Mouse (Mus musculus): ENCODE results near the gene Ppp1r11. TPM values are rescaled to one million over a fixed set of nuclear protein-coding genes. Genes with fewer than 3 reads are reported as not detected.
A peak's percentile ranks its signal among the peaks of the same experiment; 100 is the strongest.

Gene Ppp1r11
- total RNA-seq, 2 experiments from 2014 or later, result 132 to 138 TPM

DNA sequence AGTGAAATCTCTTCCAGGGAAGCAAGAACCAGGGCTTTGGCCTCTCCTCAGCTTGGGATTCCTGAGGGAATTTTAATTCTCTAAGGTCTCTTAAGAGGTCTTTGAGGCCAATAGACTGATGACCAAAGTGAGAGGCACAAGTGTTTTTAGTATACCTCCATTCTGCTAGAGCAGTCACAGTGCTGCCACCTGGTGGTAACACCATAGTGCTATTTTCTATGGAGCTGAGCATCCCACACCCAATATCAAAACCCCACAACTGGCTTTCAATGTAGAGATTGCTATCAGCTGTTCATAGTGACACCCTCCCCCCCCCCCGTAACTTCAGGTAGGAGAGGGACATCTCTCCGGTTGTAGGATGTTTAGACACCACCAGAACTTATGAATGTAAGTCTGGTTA, 37.4 kb downstream of the Ppp1r11 start:
- peak; percentile 42 to 70 for DNase-seq

DNA sequence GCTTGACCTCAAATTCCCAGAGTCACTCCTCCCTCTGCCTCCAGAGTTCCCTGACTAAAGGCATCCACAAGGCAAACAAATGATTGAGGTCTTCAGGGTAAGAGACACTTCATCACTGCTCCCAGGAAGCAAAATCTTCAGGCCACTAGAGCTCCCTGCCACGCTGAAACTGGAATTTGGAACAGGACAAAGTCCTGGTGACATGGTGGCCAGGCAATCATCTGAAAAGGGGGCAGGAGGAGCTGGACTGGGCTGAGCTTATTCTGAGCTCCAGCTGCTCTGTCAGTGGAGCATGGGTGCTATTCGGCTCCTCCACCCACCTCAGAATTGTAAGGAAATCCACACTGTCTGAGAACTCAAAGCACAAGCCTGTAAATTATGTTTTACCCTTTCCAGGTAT, 39.5 kb downstream of the Ppp1r11 start:
- DNase-seq, result no peak

DNA sequence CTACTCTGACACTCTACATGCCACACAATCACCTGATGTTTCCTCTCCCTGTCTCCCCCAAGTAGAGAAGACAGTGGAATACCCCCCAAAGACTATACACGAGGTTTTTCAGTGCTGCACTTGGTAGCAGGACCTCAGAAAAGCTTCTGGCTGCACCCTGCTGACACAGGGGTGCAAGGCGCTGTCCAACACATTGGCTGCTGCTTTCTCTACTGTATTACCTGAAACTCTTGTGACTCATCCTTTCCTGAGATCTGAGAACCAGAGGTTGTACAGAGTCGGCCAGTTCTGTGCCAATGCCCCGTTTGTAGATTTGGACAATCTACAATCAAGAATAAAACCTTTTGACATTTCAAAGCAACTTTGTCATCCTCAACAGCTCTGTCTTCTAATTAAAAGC, 41.7 kb downstream of the Ppp1r11 start:
- no peak for DNase-seq

DNA sequence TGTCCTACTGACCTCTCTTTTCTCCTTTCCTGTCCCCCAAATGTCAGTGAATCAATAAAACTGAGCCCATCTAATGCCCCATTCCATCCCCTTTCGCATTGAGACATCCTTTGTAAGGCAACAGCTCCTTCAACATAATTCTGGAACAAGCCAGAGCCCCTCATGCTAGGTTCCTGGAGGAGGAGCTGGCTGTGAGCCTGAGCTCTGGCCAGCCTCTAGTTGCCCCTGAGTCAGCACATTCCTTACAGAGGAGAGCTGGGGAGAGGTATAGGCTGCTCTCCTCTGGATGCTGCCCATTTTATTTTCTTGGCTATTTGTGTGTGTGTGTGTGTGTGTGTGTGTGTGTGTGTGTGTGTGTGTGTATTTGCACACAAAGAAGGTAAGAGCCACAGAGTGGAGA, 43.3 kb downstream of the Ppp1r11 start:
- no peak for DNase-seq

DNA sequence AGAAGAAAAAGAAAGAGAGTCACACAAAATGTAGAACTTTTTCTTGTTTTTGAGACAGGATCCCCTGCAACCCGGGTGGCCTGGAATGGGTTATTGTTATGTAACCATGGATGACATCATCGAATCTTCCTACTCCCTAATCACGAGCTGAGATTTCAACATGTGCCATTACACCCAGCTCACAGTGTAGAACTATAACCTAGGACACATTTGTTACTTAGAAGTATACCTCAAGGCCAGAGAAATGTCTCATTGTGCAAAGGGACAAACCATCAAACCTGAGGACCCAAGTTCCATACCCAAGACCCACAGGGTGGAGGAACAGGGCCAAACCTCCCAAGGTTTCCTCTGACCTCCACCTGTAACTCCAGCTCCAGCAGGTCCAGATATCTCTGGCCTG, 47.9 kb downstream of the Ppp1r11 start:
- DNase-seq, result no peak

DNA sequence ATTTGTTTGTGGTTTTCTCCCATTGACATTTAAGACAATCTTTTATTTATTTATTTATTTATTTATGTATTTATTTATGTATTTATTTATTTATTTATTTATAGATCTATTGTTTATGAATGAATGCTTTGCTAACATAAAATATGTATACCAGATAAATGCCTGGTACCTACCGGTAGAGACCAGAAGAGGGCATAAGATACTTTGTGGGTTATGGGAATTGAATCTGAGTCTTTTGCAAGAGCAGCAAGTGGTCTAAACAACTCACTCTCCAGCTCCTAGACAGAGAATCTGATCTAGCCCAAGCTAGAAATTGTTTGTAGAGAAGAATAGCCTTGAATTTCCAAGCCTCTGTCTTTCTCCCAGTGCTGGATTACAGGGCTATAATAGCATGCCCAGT, 50.9 kb downstream of the Ppp1r11 start:
- no peak for DNase-seq

DNA sequence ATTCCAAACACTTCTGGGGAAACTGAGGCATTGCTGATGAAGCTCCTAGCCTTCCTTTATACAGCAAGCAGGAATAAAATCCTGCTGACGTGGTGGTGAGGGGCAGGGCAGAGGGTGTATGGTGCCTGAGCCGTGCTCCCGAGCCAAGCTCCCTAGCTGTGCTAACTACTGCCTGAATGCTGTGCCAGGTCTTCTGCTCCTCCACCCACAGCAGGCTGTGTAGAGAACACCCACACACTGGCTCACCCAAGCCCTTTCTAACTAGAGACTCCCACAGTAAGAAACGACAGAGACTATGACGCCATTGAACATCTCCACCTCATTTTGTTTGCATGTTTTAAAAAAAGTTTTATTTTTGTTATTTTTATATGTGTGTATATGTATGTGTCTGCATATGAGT, 51.5 kb downstream of the Ppp1r11 start:
- peak; percentile 45 to 47 for DNase-seq

DNA sequence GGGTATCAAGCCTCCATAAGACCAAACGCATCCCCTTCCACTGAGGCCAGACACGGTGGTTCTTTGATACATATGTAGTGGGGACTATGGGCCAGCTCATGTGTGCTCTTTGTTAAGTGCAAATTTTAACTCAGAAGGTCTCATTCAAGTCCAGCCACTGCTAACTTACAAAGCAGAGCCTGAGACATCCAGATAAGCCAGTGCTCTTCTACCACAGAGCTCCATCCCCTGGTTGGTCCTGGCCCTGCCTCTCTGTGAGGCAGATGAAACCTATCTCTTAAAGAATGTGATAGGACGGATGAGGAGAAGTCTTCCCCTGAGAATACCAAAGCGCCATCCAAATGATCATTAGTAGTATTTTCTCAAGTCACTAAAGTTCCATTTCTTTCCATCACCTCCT, 52.2 kb downstream of the Ppp1r11 start:
- DNase-seq, result no peak

Other genes starting within 250 kb of the Ppp1r11 start
- gene H2-M10.5, start 178.8 kb downstream of the Ppp1r11 start, total RNA-seq (2021), result not detected
- not detected for gene H2-M10.6, start 139.6 kb downstream of the Ppp1r11 start, total RNA-seq (2021)
- gene Trim26, start 114.6 kb downstream of the Ppp1r11 start, total RNA-seq (2021), result 10 to 100 TPM; 15.9 to 20.3 TPM
- not detected for gene Trim15, start 84.5 kb downstream of the Ppp1r11 start, total RNA-seq (2021)
- not detected for gene Trim10, start 82.2 kb downstream of the Ppp1r11 start, total RNA-seq (2021)
- gene Trim40, start 61.6 kb downstream of the Ppp1r11 start, total RNA-seq (2021), result not detected
- gene Trim31, start 53.6 kb downstream of the Ppp1r11 start, total RNA-seq (2021), result not detected
- 1 to 10 TPM; 4.4 to 7.3 TPM for gene Rnf39, start 8.8 kb downstream of the Ppp1r11 start, total RNA-seq (2021)
- gene Znrd1, start 6.8 kb upstream of the Ppp1r11 start, total RNA-seq (2021), result 10 to 100 TPM; 37.6 to 41.3 TPM
- gene Znrd1as, start 6.9 kb upstream of the Ppp1r11 start, total RNA-seq (2021), result 1 to 10 TPM; 6.1 to 8.8 TPM
- gene 2410137M14Rik, start 29.5 kb upstream of the Ppp1r11 start, total RNA-seq (2021), result not detected
- 1 to 10 TPM in 1 of 2 experiments, under 1 TPM in 1; 1.00 to 1.1 TPM for gene H2-M5, start 37.8 kb upstream of the Ppp1r11 start, total RNA-seq (2021)
- 10 to 100 TPM; 15.9 to 18.1 TPM for gene Zfp57, start 49.4 kb upstream of the Ppp1r11 start, total RNA-seq (2021)
- gene Mog, start 71.7 kb upstream of the Ppp1r11 start, total RNA-seq (2021), result 10 to 100 TPM; 67.6 to 72.6 TPM
- 100 to 1,000 TPM; 688 to 703 TPM for gene Gabbr1, start 94.2 kb upstream of the Ppp1r11 start, total RNA-seq (2021)
- not detected for gene Olfr90, start 136.8 kb upstream of the Ppp1r11 start, total RNA-seq (2021)
- not detected for gene Olfr91, start 146.5 kb upstream of the Ppp1r11 start, total RNA-seq (2021)
- not detected for gene Olfr92, start 168.3 kb upstream of the Ppp1r11 start, total RNA-seq (2021)
- not detected for gene Olfr93, start 209.8 kb upstream of the Ppp1r11 start, total RNA-seq (2021)
- not detected for gene Ubd, start 242.2 kb upstream of the Ppp1r11 start, total RNA-seq (2021)
- gene Olfr94, start 249.3 kb upstream of the Ppp1r11 start, total RNA-seq (2021), result not detected

All from layer of hippocampus, postnatal 36 days (tissue).